Mouse (Mus musculus) limb, embryonic 14.5 days (tissue): ENCODE measurements around the gene Sqor. TPM values are rescaled to one million over a fixed set of nuclear protein-coding genes. Genes with fewer than 3 reads are reported as not detected.

Source experiments
- ATAC-seq: fragments of 200-750 bp; cut with Nextera tagmentation; 2 replicates; pipeline ENCODE4 v1.8.0; 2017; ENCODE audit warnings: low read depth, moderate number of reproducible peaks, moderate TSS enrichment; ENCODE audit not compliant: low FRiP score
- DNase-seq: peaks from one replicate; pipeline ENCODE4 v3.0.0-alpha.2; 2015; ENCODE audit warnings: low spot score
- H3K27ac ChIP-seq: fragments of 300-500 bp; sonication (generic); replicated peaks from 2 replicates; pipeline ENCODE4 v1.5.1; 2014; ENCODE audit warnings: low read depth, mild to moderate bottlenecking, low read length, moderate library complexity, mixed read lengths
- H3K27me3 ChIP-seq: fragments of 300-500 bp; sonication (generic); 2 replicates; pipeline ENCODE4 v1.6.1; 2014; ENCODE audit warnings: low read length, mixed read lengths; ENCODE audit not compliant: control insufficient read depth, insufficient read depth
- H3K36me3 ChIP-seq: fragments of 300-500 bp; sonication (generic); 2 replicates; pipeline ENCODE4 v1.6.1; 2014; ENCODE audit warnings: mild to moderate bottlenecking, low read length, moderate library complexity, mixed read lengths; ENCODE audit not compliant: control insufficient read depth, insufficient read depth
- H3K4me1 ChIP-seq: fragments of 300-500 bp; sonication (generic); 2 replicates; pipeline ENCODE4 v1.6.1; 2014; ENCODE audit warnings: antibody characterized with exemption, low read length, mixed read lengths; ENCODE audit not compliant: control insufficient read depth, insufficient read depth
- H3K4me2 ChIP-seq: fragments of 300-500 bp; sonication (generic); replicated peaks from 2 replicates; pipeline ENCODE4 v1.6.1; 2014; ENCODE audit warnings: low read depth, mild to moderate bottlenecking, low read length, moderate library complexity; ENCODE audit not compliant: severe bottlenecking
- H3K4me3 ChIP-seq: fragments of 300-500 bp; sonication (generic); replicated peaks from 2 replicates; pipeline ENCODE4 v1.5.1; 2014; ENCODE audit warnings: low read length
- H3K9ac ChIP-seq: fragments of 300-500 bp; sonication (generic); 2 replicates; pipeline ENCODE4 v1.6.1; 2014; ENCODE audit warnings: mild to moderate bottlenecking, low read depth, low read length, moderate library complexity; ENCODE audit not compliant: severe bottlenecking
- H3K9me3 ChIP-seq: fragments of 300-500 bp; sonication (generic); 2 replicates; pipeline ENCODE4 v1.6.1; 2016; ENCODE audit warnings: low read length; ENCODE audit not compliant: control insufficient read depth
- POLR2A ChIP-seq: fragments of 200-500 bp; IDR thresholded peaks from 2 replicates; pipeline ENCODE4 v1.8.0; 2012; ENCODE audit warnings: inconsistent platforms, mild to moderate bottlenecking, moderate library complexity, borderline replicate concordance; ENCODE audit not compliant: insufficient read depth, insufficient read length; ENCODE audit errors: extremely low read depth
- WGBS: fragments of 180-500 bp; shearing (Covaris S2); extraction: QIAGEN DNeasy Blood & Tissue Kit; methylation state at CpG from one replicate; pipeline ENCODE4 v1.1.7; 2014; 5-methylcytosine and 5-hydroxymethylcytosine counted together
- polyA plus RNA-seq, 2 experiments: library from polyadenylated mRNA; depleted of rRNA in 1 of 2; stranded (reverse) in 1 of 2; unstranded in 1 of 2; fragments of >200 nt; fragmentation: Nextera tagmentation in 1 of 2; extraction: Ambion mirVana in 1 of 2; gene quantifications; 2 replicates each; pipeline versions ENCODE4 v1.2.1 to v1.2.3; 2012 to 2014

The Sqor gene
- polyA plus RNA-seq, 2 experiments = 4.1 to 7.7 TPM

GRCm38 (mm10) chr2:122826302-122826701 lies 61.3 kb downstream of the Sqor start:
- Histone ChIP-seq H3K27me3 (no peaks in the 10 kb centered on the region), H3K27ac (no peak overlapping the region), H3K9ac (no peak overlapping the region), H3K4me2 (no peak overlapping the region), H3K9me3 (no peaks in the 10 kb centered on the region), H3K4me1 (no peaks in the 10 kb centered on the region), H3K4me3 (no peak overlapping the region), H3K36me3 (no peaks in the 10 kb centered on the region)
- no peak for TF ChIP-seq POLR2A
- WGBS = 39% methylated on average over 3 of the region's 3 CpGs
- ATAC-seq = no peak
- no peak for DNase-seq

GRCm38 (mm10) chr2:122854636-122855035 lies 89.6 kb downstream of the Sqor start:
- no peak overlapping the region for H3K27ac ChIP-seq
- no peak overlapping the region for H3K4me3 ChIP-seq
- no peaks in the 10 kb centered on the region for H3K36me3 ChIP-seq
- no peaks in the 10 kb centered on the region for H3K9me3 ChIP-seq
- DNase-seq (no peak), ATAC-seq (no peak)
- TF ChIP-seq POLR2A = no peak
- WGBS = 55% methylated on average over 4 of the region's 4 CpGs
- no peak overlapping the region for H3K9ac ChIP-seq
- H3K4me1 ChIP-seq = no peaks in the 10 kb centered on the region
- no peaks in the 10 kb centered on the region for H3K27me3 ChIP-seq
- H3K4me2 ChIP-seq = no peak overlapping the region

DNA sequence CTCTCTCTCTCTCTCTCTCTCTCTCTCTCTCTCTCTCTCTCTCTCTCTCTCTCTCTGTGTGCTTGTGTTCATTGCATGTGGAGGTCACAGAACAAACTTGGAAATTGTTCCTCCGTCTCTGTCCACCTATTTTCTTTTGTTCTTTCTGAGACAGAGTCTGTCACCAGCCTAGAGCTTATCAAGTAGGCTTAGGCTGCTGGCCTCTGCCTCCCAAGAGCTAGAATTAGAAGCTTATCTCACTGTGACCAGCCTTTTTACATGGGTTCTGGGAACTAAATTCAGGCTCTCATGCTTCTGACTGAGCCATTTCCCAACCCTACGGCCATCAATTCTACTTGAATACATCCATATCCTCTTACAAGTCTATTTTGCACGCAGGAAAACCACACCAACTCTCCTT lies 90.3 kb downstream of the Sqor start:
- no peaks in the 10 kb centered on the region for H3K4me1 ChIP-seq
- TF ChIP-seq POLR2A = no peak
- ATAC-seq = no peak

More for the DNA sequence above, 90.3 kb downstream of the Sqor start:
- WGBS = 82% methylated on average over 3 of the region's 3 CpGs
- Histone ChIP-seq H3K4me2 (no peak overlapping the region), H3K4me3 (no peak overlapping the region), H3K36me3 (no peaks in the 10 kb centered on the region), H3K27ac (no peak overlapping the region), H3K27me3 (no peaks in the 10 kb centered on the region), H3K9ac (no peak overlapping the region), H3K9me3 (no peaks in the 10 kb centered on the region)
- DNase-seq = no peak

Other genes with a start within 250 kb of the Sqor start
- 29.4 and 35.6 TPM in 2 replicates for gene Gatm, start 153.9 kb upstream of the Sqor start, polyA plus RNA-seq (2012; rRNA removed)
- gene Gatm, start 153.9 kb upstream of the Sqor start, polyA plus RNA-seq (2014; fragmentation: Nextera tagmentation; extraction: Ambion mirVana) = 40.1 and 54.5 TPM in 2 replicates
- gene AA467197, start 128.3 kb upstream of the Sqor start, polyA plus RNA-seq (2012; rRNA removed) = 0.30 and 0.55 TPM in 2 replicates
- 0.26 TPM in 1 of 2 replicates, not detected in the other for gene AA467197, start 128.3 kb upstream of the Sqor start, polyA plus RNA-seq (2014; fragmentation: Nextera tagmentation; extraction: Ambion mirVana)
- gene Slc30a4, start 62.6 kb upstream of the Sqor start, polyA plus RNA-seq (2012; rRNA removed) = 13.6 and 13.8 TPM in 2 replicates
- 18.4 and 20.1 TPM in 2 replicates for gene Slc30a4, start 62.6 kb upstream of the Sqor start, polyA plus RNA-seq (2014; fragmentation: Nextera tagmentation; extraction: Ambion mirVana)
- 38.5 and 52.4 TPM in 2 replicates for gene Bloc1s6, start 26.7 kb upstream of the Sqor start, polyA plus RNA-seq (2012; rRNA removed)
- 40.6 and 43.6 TPM in 2 replicates for gene Bloc1s6, start 26.7 kb upstream of the Sqor start, polyA plus RNA-seq (2014; fragmentation: Nextera tagmentation; extraction: Ambion mirVana)